Mouse (Mus musculus): Measurements from ENCODE around the gene Cd274. TPM values are rescaled to one million over a fixed set of nuclear protein-coding genes. Genes with fewer than 3 reads are reported as not detected.

Gene Cd274
- polyA plus RNA-seq, 2 experiments = 0.10 to 0.47 TPM

DNA sequence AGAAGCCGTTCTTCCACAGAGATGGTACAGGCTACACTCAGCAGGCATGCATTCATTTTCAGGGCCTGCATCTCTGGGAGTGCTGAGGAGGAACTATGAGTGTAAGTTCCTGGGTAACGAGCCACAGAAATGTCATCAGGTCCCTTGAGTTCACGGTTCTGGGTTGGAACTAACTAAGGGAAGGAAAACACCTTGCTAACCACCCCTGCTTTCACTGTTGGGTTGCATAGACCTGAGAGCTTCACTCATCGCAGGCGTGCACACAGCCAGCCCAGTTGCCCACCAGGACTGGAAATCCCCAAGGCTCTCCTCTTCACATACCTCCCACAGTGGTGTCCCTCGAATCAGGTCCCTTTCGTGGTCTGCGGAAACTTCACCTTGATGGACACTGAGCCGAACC, 7.7 kb downstream of the Cd274 start:
- Histone ChIP-seq H3K9me3 (ENCODE audit: control insufficient read depth, low read length) (no peaks in the 10 kb centered on the region), H3K4me3 (replicated peaks; ENCODE audit: low read length) (no peak overlapping the region), H3K27me3 (ENCODE audit: control insufficient read depth, insufficient read depth, low read length) (no peaks in the 10 kb centered on the region), H3K4me1 (ENCODE audit: control insufficient read depth, insufficient read depth, low read length) (no peaks in the 10 kb centered on the region), H3K36me3 (ENCODE audit: control insufficient read depth, insufficient read depth, low read length) (no peaks in the 10 kb centered on the region), H3K27ac (replicated peaks; ENCODE audit: low read depth, low read length) (no peak overlapping the region), H3K9ac (ENCODE audit: low read depth, low read length, severe bottlenecking) (no peak overlapping the region), H3K4me2 (replicated peaks; ENCODE audit: low read depth, low read length, severe bottlenecking) (no peak overlapping the region)
- ATAC-seq (ENCODE audit: low FRiP score, low read depth) = no peak
- TF ChIP-seq POLR2A (IDR thresholded peaks at IDR 0.05; ENCODE audit: borderline replicate concordance, extremely low read depth, insufficient read depth, insufficient read length) = no peak
- 89% methylated on average over 9 of the region's 9 CpGs for WGBS
- DNase-seq (ENCODE audit: low spot score) = no peak

DNA sequence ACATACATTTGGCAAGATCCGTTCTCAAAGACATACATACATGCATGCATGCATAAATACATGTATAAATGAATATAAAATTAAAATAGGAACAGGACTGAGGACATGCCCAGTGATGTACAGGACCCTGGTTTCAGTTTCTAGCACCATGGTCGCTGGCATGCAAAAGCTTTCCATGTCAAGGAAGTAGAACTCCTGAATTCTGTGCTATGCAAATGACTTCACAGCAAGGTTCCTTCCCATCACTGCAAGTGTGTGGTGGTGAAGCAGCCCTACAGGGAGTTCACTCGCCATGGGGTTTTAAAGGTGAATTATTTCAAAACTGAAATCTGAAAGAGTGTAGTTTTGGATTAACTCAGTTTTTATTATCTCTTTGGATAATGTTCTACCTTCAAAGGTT, 9.1 kb downstream of the Cd274 start:
- Histone ChIP-seq H3K36me3 (ENCODE audit: control insufficient read depth, insufficient read depth, low read length) (no peaks in the 10 kb centered on the region), H3K4me2 (replicated peaks; ENCODE audit: low read depth, low read length, severe bottlenecking) (no peak overlapping the region), H3K9me3 (ENCODE audit: control insufficient read depth, low read length) (no peaks in the 10 kb centered on the region), H3K9ac (ENCODE audit: low read depth, low read length, severe bottlenecking) (no peak overlapping the region), H3K27me3 (ENCODE audit: control insufficient read depth, insufficient read depth, low read length) (no peaks in the 10 kb centered on the region), H3K4me1 (ENCODE audit: control insufficient read depth, insufficient read depth, low read length) (no peaks in the 10 kb centered on the region), H3K27ac (replicated peaks; ENCODE audit: low read depth, low read length) (no peak overlapping the region), H3K4me3 (replicated peaks; ENCODE audit: low read length) (no peak overlapping the region)
- ATAC-seq (ENCODE audit: low FRiP score, low read depth) (no peak), DNase-seq (ENCODE audit: low spot score) (no peak)
- 74% methylated on average over 3 of the region's 3 CpGs for WGBS
- TF ChIP-seq POLR2A (IDR thresholded peaks at IDR 0.05; ENCODE audit: borderline replicate concordance, extremely low read depth, insufficient read depth, insufficient read length) = no peak

GRCm38 (mm10) chr19:29379839-29380603, 12.8 kb downstream of the Cd274 start:
- Histone ChIP-seq H3K27ac (replicated peaks; ENCODE audit: low read depth, low read length) (no peak overlapping the region), H3K9ac (ENCODE audit: low read depth, low read length, severe bottlenecking) (no peak overlapping the region), H3K9me3 (ENCODE audit: control insufficient read depth, low read length) (no peaks in the 10 kb centered on the region), H3K4me1 (ENCODE audit: control insufficient read depth, insufficient read depth, low read length) (no peaks in the 10 kb centered on the region), H3K27me3 (ENCODE audit: control insufficient read depth, insufficient read depth, low read length) (no peaks in the 10 kb centered on the region), H3K36me3 (ENCODE audit: control insufficient read depth, insufficient read depth, low read length) (no peaks in the 10 kb centered on the region), H3K4me3 (replicated peaks; ENCODE audit: low read length) (no peak overlapping the region), H3K4me2 (replicated peaks; ENCODE audit: low read depth, low read length, severe bottlenecking) (no peak overlapping the region)
- DNase-seq (ENCODE audit: low spot score) (no peak), ATAC-seq (ENCODE audit: low FRiP score, low read depth) (no peak)
- WGBS = 86% methylated on average over 14 of the region's 14 CpGs
- no peak for TF ChIP-seq POLR2A (IDR thresholded peaks at IDR 0.05; ENCODE audit: borderline replicate concordance, extremely low read depth, insufficient read depth, insufficient read length)

DNA sequence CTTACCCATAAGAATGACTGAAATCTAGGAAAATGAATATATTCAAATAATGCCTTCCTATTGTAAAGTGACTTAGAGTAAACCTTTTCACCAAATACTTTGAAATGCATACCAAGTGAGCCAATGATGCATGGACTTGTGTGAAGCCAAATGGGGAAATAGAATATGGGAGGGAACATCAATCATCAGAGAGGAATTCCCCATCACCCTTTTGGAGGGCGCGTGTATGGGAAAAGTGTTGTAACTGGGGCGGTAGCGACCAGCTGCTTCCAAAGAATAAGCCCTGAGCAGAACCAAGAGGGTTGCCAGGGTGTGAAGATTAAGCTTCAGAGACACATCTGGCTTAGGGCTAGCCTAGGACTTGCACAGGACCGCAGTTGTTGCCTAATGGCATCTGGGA, 16.1 kb downstream of the Cd274 start:
- no peaks in the 10 kb centered on the region for H3K36me3 ChIP-seq (ENCODE audit: control insufficient read depth, insufficient read depth, low read length)
- H3K4me2 ChIP-seq (replicated peaks; ENCODE audit: low read depth, low read length, severe bottlenecking) = no peak overlapping the region
- no peak for ATAC-seq (ENCODE audit: low FRiP score, low read depth)
- no peaks in the 10 kb centered on the region for H3K4me1 ChIP-seq (ENCODE audit: control insufficient read depth, insufficient read depth, low read length)
- no peak for DNase-seq (ENCODE audit: low spot score)
- TF ChIP-seq POLR2A (IDR thresholded peaks at IDR 0.05; ENCODE audit: borderline replicate concordance, extremely low read depth, insufficient read depth, insufficient read length) = no peak
- no peaks in the 10 kb centered on the region for H3K27me3 ChIP-seq (ENCODE audit: control insufficient read depth, insufficient read depth, low read length)
- H3K27ac ChIP-seq (replicated peaks; ENCODE audit: low read depth, low read length) = no peak overlapping the region
- no peaks in the 10 kb centered on the region for H3K9me3 ChIP-seq (ENCODE audit: control insufficient read depth, low read length)
- 93% methylated on average over 5 of the region's 5 CpGs for WGBS
- no peak overlapping the region for H3K9ac ChIP-seq (ENCODE audit: low read depth, low read length, severe bottlenecking)
- no peak overlapping the region for H3K4me3 ChIP-seq (replicated peaks; ENCODE audit: low read length)

DNA sequence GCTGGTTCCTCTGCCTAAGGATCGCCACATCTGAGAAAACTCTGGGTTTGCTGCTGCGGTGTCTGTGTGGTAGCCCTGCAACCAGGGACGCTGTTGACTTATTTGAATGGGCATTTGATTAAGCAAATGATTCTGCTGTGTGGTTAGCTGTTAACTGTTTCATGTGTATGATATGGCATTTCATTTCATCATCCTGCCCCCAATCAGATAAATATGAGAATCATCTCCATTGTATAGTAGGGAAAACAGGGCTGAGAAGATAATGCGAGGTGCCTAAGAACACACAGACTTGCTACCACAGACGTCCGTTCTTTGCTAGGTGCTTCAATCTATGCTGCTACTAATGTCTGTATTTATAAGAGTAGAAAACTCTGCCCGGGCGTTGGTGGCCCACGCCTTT, 17.2 kb downstream of the Cd274 start:
- Histone ChIP-seq H3K4me2 (replicated peaks; ENCODE audit: low read depth, low read length, severe bottlenecking) (no peak overlapping the region), H3K36me3 (ENCODE audit: control insufficient read depth, insufficient read depth, low read length) (no peaks in the 10 kb centered on the region), H3K9me3 (ENCODE audit: control insufficient read depth, low read length) (no peaks in the 10 kb centered on the region), H3K4me1 (ENCODE audit: control insufficient read depth, insufficient read depth, low read length) (no peaks in the 10 kb centered on the region), H3K4me3 (replicated peaks; ENCODE audit: low read length) (no peak overlapping the region), H3K9ac (ENCODE audit: low read depth, low read length, severe bottlenecking) (no peak overlapping the region), H3K27me3 (ENCODE audit: control insufficient read depth, insufficient read depth, low read length) (no peaks in the 10 kb centered on the region), H3K27ac (replicated peaks; ENCODE audit: low read depth, low read length) (no peak overlapping the region)
- ATAC-seq (ENCODE audit: low FRiP score, low read depth) (no peak), DNase-seq (ENCODE audit: low spot score) (no peak)
- no peak for TF ChIP-seq POLR2A (IDR thresholded peaks at IDR 0.05; ENCODE audit: borderline replicate concordance, extremely low read depth, insufficient read depth, insufficient read length)
- 87% methylated on average over 9 of the region's 9 CpGs for WGBS

Data from limb, embryonic 14.5 days (tissue).